Mouse (Mus musculus) limb, embryonic 12.5 days (tissue): ENCODE data around the gene Ppp1r18. TPM values are rescaled to one million over a fixed set of nuclear protein-coding genes. Genes with fewer than 3 reads are reported as not detected.

Experiments used
- ATAC-seq: fragments of 200-750 bp; cut with Nextera tagmentation; 2 replicates; pipeline ENCODE4 v1.8.0; 2017; ENCODE audit warnings: low read depth, moderate TSS enrichment; ENCODE audit not compliant: insufficient number of reproducible peaks, insufficient read depth, low FRiP score, low TSS enrichment
- H3K27ac ChIP-seq: fragments of 300-500 bp; sonication (generic); 2 replicates; pipeline ENCODE4 v1.5.1; 2016; ENCODE audit warnings: mild to moderate bottlenecking, moderate library complexity
- H3K27me3 ChIP-seq: fragments of 300-500 bp; sonication (generic); 2 replicates; pipeline ENCODE4 v1.6.1; 2016; ENCODE audit warnings: mild to moderate bottlenecking, moderate library complexity
- H3K36me3 ChIP-seq: fragments of 300-500 bp; sonication (generic); 2 replicates; pipeline ENCODE4 v1.6.1; 2016; ENCODE audit warnings: mild to moderate bottlenecking, moderate library complexity
- H3K4me1 ChIP-seq: fragments of 300-500 bp; sonication (generic); replicated peaks from 2 replicates; pipeline ENCODE4 v1.6.1; 2016
- H3K4me2 ChIP-seq: fragments of 300-500 bp; sonication (generic); 2 replicates; pipeline ENCODE4 v1.6.1; 2016; ENCODE audit warnings: mild to moderate bottlenecking, moderate library complexity
- H3K4me3 ChIP-seq: fragments of 300-500 bp; sonication (generic); replicated peaks from 2 replicates; pipeline ENCODE4 v1.5.1; 2016; ENCODE audit warnings: mild to moderate bottlenecking
- H3K9ac ChIP-seq: fragments of 300-500 bp; sonication (generic); replicated peaks from 2 replicates; pipeline ENCODE4 v1.6.1; 2016; ENCODE audit warnings: mild to moderate bottlenecking, moderate library complexity
- H3K9me3 ChIP-seq: fragments of 300-500 bp; sonication (generic); 2 replicates; pipeline ENCODE4 v1.6.1; 2016; ENCODE audit warnings: mild to moderate bottlenecking, moderate library complexity
- WGBS: fragments of 180-500 bp; shearing (Covaris S2); methylation state at CpG from one replicate; pipeline ENCODE4 v1.1.7; 2016; 5-methylcytosine and 5-hydroxymethylcytosine counted together
- polyA plus RNA-seq: library from polyadenylated mRNA; unstranded; fragments of >200 nt; fragmentation: Nextera tagmentation; extraction: Ambion mirVana; gene quantifications from 2 replicates; pipeline ENCODE4 v1.2.1, GENCODE M21; 2016

The Ppp1r18 gene
- polyA plus RNA-seq, 1 experiment from 2014 or later: 21.3 TPM

DNA sequence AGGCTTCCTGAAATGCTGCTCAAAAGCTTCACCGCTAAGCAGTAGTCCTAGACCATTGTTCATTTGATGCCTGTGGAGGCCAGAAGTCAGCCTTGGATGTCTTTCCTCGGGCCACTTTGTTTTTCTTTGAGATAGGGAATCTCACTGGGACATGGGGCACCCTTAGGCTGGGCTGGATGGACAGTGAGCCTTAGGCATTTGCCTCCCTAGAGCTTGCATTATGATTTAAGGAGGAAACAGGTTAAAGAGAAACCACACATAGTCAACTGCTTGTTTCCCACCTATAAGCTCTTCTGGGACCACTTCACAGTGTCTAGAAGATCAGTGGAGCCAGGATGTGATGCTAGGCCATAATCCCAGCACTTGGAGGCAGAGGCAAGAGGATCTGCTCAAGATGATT lies 5.6 kb upstream of the Ppp1r18 start:
- Histone ChIP-seq H3K9ac (no peak overlapping the region), H3K9me3 (no peaks in the 10 kb centered on the region), H3K4me2 (no peak overlapping the region), H3K4me1 (peaks cover 11% of the 10 kb centered on the region), H3K27me3 (no peaks in the 10 kb centered on the region), H3K27ac (no peak overlapping the region), H3K4me3 (no peak overlapping the region), H3K36me3 (peaks cover 41% of the 10 kb centered on the region)
- WGBS: 77% methylated on average over 2 of the region's 2 CpGs
- ATAC-seq: no peak

DNA sequence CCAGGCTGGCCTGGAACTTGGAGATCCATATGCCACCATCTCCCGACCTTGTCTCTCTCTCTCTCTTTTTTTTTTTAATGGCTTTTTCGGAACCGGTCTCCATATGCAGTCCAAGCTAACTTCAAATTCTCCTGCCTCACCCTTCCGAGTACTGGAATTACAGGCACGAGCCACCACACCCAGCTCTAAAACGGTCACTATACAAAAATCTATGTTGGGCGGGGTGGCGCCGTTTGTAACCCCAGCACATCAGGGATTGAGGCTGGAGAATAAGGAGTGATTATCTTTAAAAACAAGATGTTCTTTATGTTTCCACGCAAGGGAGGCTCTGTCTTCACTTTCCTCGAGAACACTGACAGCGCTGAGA lies 4.6 kb upstream of the Ppp1r18 start:
- WGBS: 5% methylated on average over 12 of the region's 12 CpGs
- H3K36me3 ChIP-seq: peaks cover 35% of the 10 kb centered on the region

DNA sequence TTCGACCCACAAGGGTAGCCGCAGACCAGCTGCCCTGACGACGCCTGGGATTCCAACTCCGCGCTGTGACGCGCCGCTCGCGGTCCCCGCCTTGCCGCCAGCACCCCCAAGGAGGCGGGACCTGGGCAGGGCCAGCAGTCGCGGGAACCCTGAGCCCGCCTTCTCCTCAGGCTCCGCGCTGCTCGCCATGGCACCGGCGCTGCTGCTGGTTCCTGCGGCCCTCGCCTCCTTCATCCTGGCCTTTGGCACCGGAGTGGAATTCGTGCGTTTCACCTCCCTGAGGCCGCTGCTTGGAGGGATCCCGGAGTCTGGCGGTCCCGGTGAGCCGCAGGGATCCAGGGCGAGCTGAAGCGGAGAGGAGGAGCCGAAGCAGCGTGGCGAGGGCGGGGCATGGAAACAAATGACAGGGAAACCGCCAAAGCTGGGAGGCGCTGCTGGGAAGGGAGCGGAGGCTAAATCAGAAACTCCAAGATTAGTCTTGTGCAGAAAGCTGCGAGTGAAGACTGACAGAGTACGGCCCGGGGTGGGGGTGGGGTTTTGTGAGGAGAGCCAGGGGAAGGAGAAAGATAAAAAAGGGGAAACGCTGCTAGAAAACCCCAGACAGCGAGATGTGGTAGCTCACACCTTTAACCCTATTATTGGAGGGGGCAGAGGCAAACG lies 4.1 kb upstream of the Ppp1r18 start, which contains the start of gene Nrm:
Gene Nrm, plus strand, starts transcription at position 121 of the 660 bp plus-strand sequence.
- peak; percentile 89 for ATAC-seq
- Histone ChIP-seq H3K27me3 (no peaks in the 10 kb centered on the region), H3K4me1 (peaks cover 15% of the 10 kb centered on the region), H3K4me3 (peak within 1 kb of the TSS; percentile 73), H3K4me2 (peak within 1 kb of the TSS; percentile 67), H3K9me3 (no peaks in the 10 kb centered on the region), H3K36me3 (peaks cover 31% of the 10 kb centered on the region), H3K9ac (peak within 1 kb of the TSS; percentile 79), H3K27ac (peak within 1 kb of the TSS; percentile 92)
- WGBS: under 1% methylated on average over 47 of the region's 47 CpGs

More for the DNA sequence above, 4.6 kb upstream of the Ppp1r18 start:
- peak overlapping the region; percentile 79 for H3K9ac ChIP-seq
- peaks cover 15% of the 10 kb centered on the region for H3K4me1 ChIP-seq
- no peaks in the 10 kb centered on the region for H3K27me3 ChIP-seq
- peak overlapping the region; percentile 73 for H3K4me3 ChIP-seq
- peak overlapping the region; percentile 67 for H3K4me2 ChIP-seq
- peak overlapping the region; percentile 92 for H3K27ac ChIP-seq
- H3K9me3 ChIP-seq: no peaks in the 10 kb centered on the region
- peak; percentile 1; the same call in 1 of the 2 replicates for ATAC-seq

DNA sequence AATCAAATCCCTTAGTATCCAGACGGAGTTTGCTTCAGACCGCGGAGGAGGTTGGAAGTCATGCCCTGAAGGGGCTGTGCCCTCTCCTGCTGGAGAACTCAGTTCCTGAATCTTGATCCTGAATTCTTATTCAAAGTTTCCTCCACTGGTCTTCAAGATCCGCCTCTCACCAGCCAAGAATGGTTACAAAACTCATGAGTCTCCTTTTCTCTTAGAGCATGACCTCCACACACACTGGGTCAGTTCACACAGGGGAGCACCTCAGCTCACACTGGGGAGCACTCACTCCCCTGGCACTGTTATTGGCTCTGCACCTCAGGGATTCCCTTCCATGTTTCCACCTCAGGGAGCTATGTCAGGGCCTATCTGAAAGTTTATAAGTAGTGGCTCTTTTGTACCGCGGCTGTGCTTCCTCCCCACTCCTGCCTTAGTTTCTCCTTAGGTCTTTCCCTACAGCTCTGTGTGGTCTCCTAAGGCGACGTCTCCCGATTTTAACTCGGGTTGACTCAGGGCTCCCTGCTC lies 500 bp upstream of the Ppp1r18 start:
- H3K4me1 ChIP-seq: peaks cover 45% of the 10 kb centered on the region
- no peak for ATAC-seq
- H3K9me3 ChIP-seq: no peaks in the 10 kb centered on the region
- H3K4me3 ChIP-seq: peak overlapping the region; percentile 67
- H3K9ac ChIP-seq: peak overlapping the region; percentile 79
- H3K27ac ChIP-seq: peak overlapping the region; percentile 96
- H3K27me3 ChIP-seq: no peaks in the 10 kb centered on the region
- 25% methylated on average over 10 of the region's 10 CpGs for WGBS
- H3K4me2 ChIP-seq: peak overlapping the region; percentile 98
- H3K36me3 ChIP-seq: peaks cover 18% of the 10 kb centered on the region; the same call in 1 of the 2 replicates

DNA sequence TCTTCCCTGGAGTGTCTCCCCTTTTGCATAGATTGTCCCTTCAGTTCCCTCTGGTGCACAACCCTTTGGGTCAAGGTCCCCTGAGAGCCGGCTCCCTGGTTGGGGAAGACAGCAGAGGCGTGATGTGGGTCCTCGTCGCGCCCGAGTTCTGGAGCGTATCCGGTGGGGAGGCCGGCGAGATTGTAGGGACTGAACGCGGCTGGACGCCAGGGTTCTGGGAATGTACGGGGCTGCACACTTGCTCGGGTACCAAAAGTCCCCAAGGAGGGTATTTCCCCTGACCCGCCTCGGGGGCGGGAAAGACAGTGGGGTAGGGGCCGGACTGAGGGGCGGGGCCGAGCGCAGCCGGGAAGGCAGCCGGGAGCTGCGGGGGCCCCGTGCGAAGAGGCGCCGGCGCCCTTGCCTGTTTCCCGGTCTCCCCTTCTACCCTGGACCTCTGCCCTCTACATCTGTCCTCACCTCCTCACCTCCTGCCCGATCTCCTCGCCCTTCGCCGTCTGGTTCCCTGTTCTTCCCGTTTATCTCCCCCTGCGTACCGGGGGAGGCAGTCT lies 963 bp downstream of the Ppp1r18 start:
- H3K4me3 ChIP-seq: peak overlapping the region; percentile 67
- 0 out of 2 replicates have a peak, but pooled peaks cover 3% of the 10 kb centered on the region for H3K9me3 ChIP-seq
- 1% methylated on average over 31 of the region's 38 CpGs for WGBS
- ATAC-seq: peak; percentile 44; the same call in 1 of the 2 replicates
- H3K4me1 ChIP-seq: peaks cover 49% of the 10 kb centered on the region
- H3K4me2 ChIP-seq: peak overlapping the region; percentile 98
- peaks cover 33% of the 10 kb centered on the region for H3K36me3 ChIP-seq
- H3K27ac ChIP-seq: peak overlapping the region; percentile 96
- peak overlapping the region; percentile 79 for H3K9ac ChIP-seq
- H3K27me3 ChIP-seq: no peaks in the 10 kb centered on the region

DNA sequence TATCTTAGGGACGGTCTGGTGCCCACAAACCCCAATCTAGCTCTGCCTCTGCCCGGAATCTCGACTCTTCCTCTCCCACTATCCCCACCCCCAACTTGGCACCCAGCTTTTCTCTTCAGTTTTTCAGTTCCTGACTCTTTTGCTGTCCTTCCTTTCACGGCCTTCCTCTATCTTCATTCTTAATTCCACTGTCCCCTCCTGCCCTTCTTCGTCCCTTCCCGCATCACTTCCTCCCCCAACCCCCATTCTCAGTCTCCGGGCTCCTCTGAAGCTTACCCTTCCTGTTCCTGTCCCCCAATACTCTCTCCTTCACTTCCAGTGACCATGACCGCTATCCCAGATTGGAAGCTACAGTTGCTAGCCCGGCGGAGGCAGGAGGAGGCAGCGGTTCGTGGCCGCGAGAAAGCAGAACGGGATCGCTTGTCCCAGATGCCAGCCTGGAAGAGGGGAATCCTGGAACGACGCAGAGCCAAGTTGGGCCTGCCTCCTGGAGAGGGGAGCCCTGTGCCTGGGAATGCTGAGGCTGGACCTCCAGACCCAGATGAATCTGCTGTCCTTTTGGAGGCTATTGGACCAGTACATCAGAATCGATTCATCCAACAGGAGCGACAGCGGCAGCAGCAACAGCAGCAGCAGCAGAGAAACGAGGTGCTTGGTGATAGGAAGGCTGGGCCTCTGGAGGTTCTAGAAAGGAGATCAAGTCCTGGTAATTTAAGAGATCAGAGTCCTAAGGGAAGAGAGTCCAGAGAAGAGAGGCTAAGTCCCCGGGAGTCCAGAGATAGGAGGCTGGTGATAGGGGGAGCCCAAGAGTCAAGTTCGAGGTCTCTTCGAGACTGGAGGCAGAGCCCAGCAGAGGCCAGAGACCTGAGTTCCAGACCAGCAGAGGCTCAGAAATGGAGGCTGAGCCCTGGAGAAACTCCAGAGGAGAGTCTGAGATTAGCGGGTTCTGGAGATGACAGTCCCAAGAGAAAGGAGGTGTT lies 1.8 kb downstream of the Ppp1r18 start:
- Histone ChIP-seq H3K36me3 (peaks cover 39% of the 10 kb centered on the region), H3K4me2 (peak overlapping the region; percentile 98), H3K9ac (peak overlapping the region; percentile 79), H3K4me1 (peaks cover 49% of the 10 kb centered on the region), H3K9me3 (0 out of 2 replicates have a peak, but pooled peaks cover 3% of the 10 kb centered on the region), H3K4me3 (peak overlapping the region; percentile 67), H3K27me3 (no peaks in the 10 kb centered on the region), H3K27ac (peak overlapping the region; percentile 96)
- no peak for ATAC-seq
- 8% methylated on average over 26 of the region's 26 CpGs for WGBS

DNA sequence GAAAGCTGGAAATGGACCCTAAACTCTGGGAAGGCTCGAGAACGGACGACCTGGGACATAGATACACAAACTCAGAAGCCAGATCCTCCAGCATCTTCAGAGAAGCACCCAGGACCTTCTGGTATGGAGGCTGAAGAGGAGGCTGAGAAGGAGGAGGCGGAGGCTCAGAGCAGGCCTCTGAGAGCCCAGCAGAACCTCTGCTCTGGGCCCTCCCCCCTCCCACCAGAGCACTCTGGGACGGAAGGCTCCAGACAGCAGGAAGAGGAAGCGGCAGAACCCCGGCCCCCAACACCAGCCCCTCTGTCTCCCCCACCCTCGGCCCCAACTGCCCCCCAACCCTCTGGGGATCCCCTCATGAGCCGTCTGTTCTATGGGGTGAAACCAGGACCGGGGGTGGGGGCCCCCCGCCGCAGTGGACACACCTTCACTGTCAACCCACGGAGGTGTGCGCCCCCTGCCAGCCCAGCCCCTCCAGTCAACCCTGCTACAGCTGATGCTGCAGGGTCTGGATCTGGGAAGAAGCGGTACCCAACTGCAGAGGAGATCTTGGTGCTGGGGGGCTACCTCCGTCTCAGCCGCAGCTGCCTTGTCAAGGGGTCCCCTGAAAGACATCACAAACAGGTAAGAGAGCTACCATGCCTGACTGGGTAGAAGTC lies 2.9 kb downstream of the Ppp1r18 start:
- WGBS: 33% methylated on average over 17 of the region's 17 CpGs
- peaks cover 50% of the 10 kb centered on the region for H3K4me1 ChIP-seq
- H3K9me3 ChIP-seq: 0 out of 2 replicates have a peak, but pooled peaks cover 3% of the 10 kb centered on the region
- H3K27ac ChIP-seq: peak overlapping the region; percentile 76
- peak overlapping the region; percentile 79 for H3K9ac ChIP-seq
- peaks cover 47% of the 10 kb centered on the region for H3K36me3 ChIP-seq
- peak overlapping the region; percentile 67 for H3K4me3 ChIP-seq
- no peak for ATAC-seq
- H3K27me3 ChIP-seq: no peaks in the 10 kb centered on the region
- peak overlapping the region; percentile 98 for H3K4me2 ChIP-seq

DNA sequence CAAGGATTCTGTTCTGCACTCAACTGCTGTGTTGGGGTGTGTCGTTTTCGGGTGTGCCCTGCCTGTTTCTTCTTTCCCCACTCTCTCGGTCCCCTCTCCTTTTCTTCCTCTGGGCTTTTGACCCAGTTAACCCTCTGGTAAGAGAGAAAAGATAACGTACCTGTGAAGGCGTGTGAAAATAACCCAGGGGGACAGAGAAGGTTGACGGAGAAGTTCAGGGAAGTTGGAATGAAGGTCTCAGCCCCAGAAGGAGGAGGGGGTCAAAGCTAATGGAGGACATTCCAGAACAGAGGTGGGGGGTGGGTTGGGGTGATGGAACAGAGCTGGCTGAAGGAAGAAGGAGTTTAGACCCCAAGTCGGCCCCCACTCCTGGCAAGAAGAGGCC lies 3.6 kb downstream of the Ppp1r18 start:
- 0 out of 2 replicates have a peak, but pooled peaks cover 3% of the 10 kb centered on the region for H3K9me3 ChIP-seq
- H3K4me3 ChIP-seq: peak overlapping the region; percentile 67
- ATAC-seq: no peak
- peaks cover 47% of the 10 kb centered on the region for H3K36me3 ChIP-seq
- 7% methylated on average over 7 of the region's 7 CpGs for WGBS
- H3K9ac ChIP-seq: peak overlapping the region; percentile 79
- H3K4me2 ChIP-seq: peak overlapping the region; percentile 98
- H3K27ac ChIP-seq: peak overlapping the region; percentile 76
- H3K4me1 ChIP-seq: peaks cover 55% of the 10 kb centered on the region
- no peaks in the 10 kb centered on the region for H3K27me3 ChIP-seq

DNA sequence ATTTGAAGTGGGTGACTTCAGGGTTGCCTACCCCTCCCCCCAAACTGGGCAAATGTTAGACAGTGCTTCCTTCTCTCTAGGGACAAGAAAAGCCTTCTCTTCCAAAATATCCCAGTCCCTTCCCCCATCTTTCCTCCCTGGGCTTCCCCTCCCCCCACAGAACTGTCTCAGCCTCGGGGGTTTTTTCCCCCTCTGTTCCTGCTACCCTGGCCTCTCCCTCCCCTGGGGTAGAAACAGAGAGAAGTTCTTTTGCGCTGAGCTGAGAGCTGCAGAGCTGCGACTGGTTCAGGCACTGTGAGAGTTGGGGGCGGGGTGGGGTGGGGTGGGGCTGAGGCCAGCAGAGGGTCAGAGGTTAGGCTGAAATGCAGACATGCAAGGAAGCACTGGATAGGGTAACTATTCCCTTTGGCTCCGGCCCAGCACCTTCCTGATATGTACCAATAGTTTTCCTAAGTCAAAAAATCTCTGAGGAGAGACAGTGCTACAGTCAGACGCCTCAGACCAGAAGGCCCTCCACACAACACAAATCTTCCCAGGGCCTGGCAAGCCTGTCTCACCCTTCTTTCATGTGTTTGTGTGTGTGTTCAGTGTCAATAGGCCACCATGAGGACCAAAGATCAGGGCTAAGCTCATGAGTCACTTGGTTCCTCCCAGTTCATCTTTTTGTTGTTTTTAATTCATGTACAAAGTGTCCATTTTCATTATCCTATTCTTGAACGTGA lies 4.1 kb downstream of the Ppp1r18 start:
- Histone ChIP-seq H3K4me1 (peaks cover 52% of the 10 kb centered on the region), H3K4me2 (peak overlapping the region; percentile 98), H3K4me3 (peak overlapping the region; percentile 67), H3K9me3 (0 out of 2 replicates have a peak, but pooled peaks cover 3% of the 10 kb centered on the region), H3K36me3 (peaks cover 47% of the 10 kb centered on the region), H3K27ac (peak overlapping the region; percentile 76), H3K27me3 (no peaks in the 10 kb centered on the region), H3K9ac (peak overlapping the region; percentile 79)
- 6% methylated on average over 7 of the region's 7 CpGs for WGBS
- ATAC-seq: no peak
